Mouse (Mus musculus) E14TG2a.4 (cell line): ENCODE results near the gene Psme1.

Experiments
- CTCF ChIP-seq: conservative IDR thresholded peaks from 2 replicates; pipeline ENCODE4 v1.5.1; 2014; ENCODE audit warnings: low read length
- NANOG ChIP-seq: IDR thresholded peaks from 2 replicates; pipeline ENCODE4 v1.6.1; 2014; ENCODE audit warnings: borderline replicate concordance, low read length, mixed read lengths
- POU5F1 ChIP-seq: IDR thresholded peaks from 2 replicates; pipeline ENCODE4 v1.6.1; 2014; ENCODE audit warnings: low read length, borderline replicate concordance

DNA sequence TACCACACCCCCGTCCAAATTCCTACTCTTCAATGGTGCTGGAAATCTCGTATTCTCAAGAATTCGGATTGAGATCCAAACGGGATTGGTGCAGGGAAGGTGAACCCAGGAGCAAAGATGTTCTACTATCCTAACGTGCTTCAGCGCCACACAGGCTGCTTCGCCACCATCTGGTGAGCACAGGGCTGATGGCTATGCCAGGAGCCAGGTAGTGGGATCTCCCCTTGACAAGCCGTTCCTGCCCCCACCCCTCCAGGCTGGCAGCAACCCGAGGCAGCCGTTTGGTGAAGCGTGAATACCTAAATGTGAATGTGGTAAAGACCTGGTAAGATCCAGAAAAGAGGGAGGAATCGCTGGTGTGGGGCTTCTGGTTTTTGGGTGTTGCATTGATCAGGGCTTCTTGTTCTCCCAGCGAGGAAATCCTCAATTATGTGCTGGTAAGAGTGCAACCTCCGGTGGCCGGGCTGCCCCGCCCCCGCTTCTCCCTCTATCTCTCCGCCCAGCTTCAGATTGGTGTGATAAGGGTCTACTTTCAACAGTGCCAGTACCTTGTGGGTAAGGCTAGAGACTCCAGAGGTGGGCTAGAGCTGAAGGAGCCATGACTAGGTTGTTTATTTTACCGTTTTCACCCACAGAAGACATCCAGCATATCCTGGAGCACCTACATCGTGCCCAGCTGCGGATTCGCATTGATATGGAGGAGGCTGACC is 40.7 kb downstream of the Psme1 start:
- TF ChIP-seq CTCF, result no peak
- no peak for TF ChIP-seq POU5F1
- TF ChIP-seq NANOG, result no peak
